Mouse (Mus musculus) bone marrow, adult 2 months (tissue): ENCODE results near the gene Arf6.

Experiments
- CTCF ChIP-seq: fragments of 200-500 bp; IDR thresholded peaks from 2 replicates; pipeline ENCODE4 v1.5.1; 2011; ENCODE audit warnings: low read length, control low read depth; ENCODE audit not compliant: control insufficient read depth, insufficient read depth
- POLR2A ChIP-seq: fragments of 200-500 bp; IDR thresholded peaks from 2 replicates; pipeline ENCODE4 v1.6.1; 2011; ENCODE audit warnings: low read depth, mild to moderate bottlenecking, control low read depth, low read length, borderline replicate concordance; ENCODE audit not compliant: control insufficient read depth

DNA sequence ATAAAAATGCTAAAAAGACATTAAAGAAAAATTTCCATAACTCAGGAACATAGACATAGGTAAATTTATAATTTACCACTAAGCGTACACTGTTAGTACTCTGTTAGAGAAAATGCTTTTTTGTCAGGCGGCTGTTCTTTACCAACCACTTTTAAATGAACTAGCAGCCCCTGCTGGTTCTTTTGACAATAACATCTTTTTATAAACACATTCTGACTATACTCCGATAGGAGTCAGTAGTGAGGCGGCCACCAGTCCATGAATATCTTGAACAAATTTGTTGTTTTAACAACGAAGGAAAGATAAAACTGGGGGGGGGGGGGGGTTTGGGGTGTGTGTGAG, 11.3 kb upstream of the Arf6 start:
- TF ChIP-seq CTCF (0 out of 2 replicates have a peak, but pooled peaks have one; percentile 6), POLR2A (no peak)
